Mouse (Mus musculus): ENCODE data around the gene Gpc6. TPM values are rescaled to one million over a fixed set of nuclear protein-coding genes. Genes with fewer than 3 reads are reported as not detected.

Gpc6 gene
- total and polyA plus RNA-seq, 3 experiments = not detected

DNA sequence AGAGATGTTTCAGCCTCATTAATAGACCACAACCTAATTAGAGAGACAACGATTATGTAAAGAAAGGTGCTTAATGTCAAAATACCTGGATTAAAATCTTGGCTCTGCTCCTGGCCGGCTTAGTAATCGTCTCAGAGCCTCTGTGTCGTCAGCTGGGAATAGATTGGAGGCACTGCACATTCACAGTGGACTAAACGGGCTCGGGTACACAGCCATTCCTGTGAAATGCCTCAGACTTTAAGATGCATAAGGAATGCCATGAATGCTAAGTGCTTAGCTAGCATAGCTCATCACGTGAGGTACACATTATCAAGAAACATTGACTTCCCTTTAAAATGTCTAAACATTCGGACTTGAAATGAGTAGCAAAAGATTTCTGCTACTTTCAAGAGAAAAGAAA lies 77.2 kb downstream of the Gpc6 start:
- no peaks in the 10 kb centered on the region for H3K4me1 ChIP-seq (ENCODE audit: control insufficient read depth in 1 of 2, insufficient read depth in 2 of 2)
- no peak overlapping the region for H3K9ac ChIP-seq (ENCODE audit: insufficient read depth, low read depth)
- H3K27ac ChIP-seq (ENCODE audit: insufficient read depth, low read depth) = no peak overlapping the region
- H3K27me3 ChIP-seq (replicated peaks) = no peaks in the 10 kb centered on the region
- H3K36me3 ChIP-seq (replicated peaks in 1 of 2; ENCODE audit: control insufficient read depth in 1 of 2, insufficient read depth in 1 of 2, low read length in 1 of 2) = no peaks in the 10 kb centered on the region
- no peak overlapping the region for H3K4me3 ChIP-seq (replicated peaks in 1 of 3; ENCODE audit: low read depth in 2 of 3, low read length in 2 of 3, poor library complexity in 1 of 3)
- in situ Hi-C loops (cut with MboI; ENCODE audit: low pct_ligation_motif_present, low pct_unique_long_range_greater_than_20kb, low sequenced_read_pairs) = no loop called here
- no peak for DNase-seq (ENCODE audit: extremely low read depth)
- no peak overlapping the region for H3K4me2 ChIP-seq (ENCODE audit: insufficient read depth, low read depth, poor library complexity, severe bottlenecking)
- TF ChIP-seq USF1 (IDR thresholded peaks at IDR 0.05; ENCODE audit: low read depth, low read length) (no peak), ZC3H11A (IDR thresholded peaks at IDR 0.05; ENCODE audit: low read depth, low read length) (no peak), MAFK (IDR thresholded peaks at IDR 0.05; ENCODE audit: insufficient replicate concordance, low read length) (no peak), MYC (IDR thresholded peaks at IDR 0.05; ENCODE audit: low read depth, low read length) (no peak), RAD21 (IDR thresholded peaks at IDR 0.05; ENCODE audit: low read depth, low read length) (no peak), PAX5 (IDR thresholded peaks at IDR 0.05; ENCODE audit: low read length) (no peak), ETS1 (conservative IDR thresholded peaks at IDR 0.05; ENCODE audit: low read depth, low read length) (no peak)
- H3K79me2 ChIP-seq (replicated peaks; ENCODE audit: control insufficient read depth, extremely low read depth, insufficient read depth, poor library complexity, severe bottlenecking) = no peaks in the 10 kb centered on the region
- dilution Hi-C loops (cut with MboI; ENCODE audit: extremely low pct_ligation_motif_present, extremely low pct_unique_long_range_greater_than_20kb, low sequenced_read_pairs) = no loop called here
- no peaks in the 10 kb centered on the region for H3K9me3 ChIP-seq (replicated peaks; ENCODE audit: low read length)

DNA sequence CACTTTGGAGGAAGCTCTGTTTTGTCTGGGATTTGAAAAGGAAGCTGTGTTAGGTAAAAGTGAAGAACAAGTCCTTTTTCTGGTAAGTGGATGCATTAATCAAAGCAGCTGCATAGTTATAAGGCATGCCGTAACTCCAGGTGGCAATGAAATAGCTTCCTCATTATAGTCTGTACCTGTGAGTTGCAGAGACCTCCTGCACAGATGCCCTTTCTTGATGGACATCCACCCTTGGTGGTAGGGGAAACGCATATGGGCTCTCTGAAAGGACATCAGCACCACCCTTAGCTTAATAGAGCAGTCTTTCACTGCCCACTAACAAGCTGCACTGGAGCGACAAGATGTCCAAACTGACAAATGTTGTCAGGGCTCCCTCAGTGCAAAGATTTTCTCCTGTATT lies 83.7 kb downstream of the Gpc6 start:
- Histone ChIP-seq H3K36me3 (replicated peaks in 1 of 2; ENCODE audit: control insufficient read depth in 1 of 2, insufficient read depth in 1 of 2, low read length in 1 of 2) (no peaks in the 10 kb centered on the region), H3K27ac (ENCODE audit: insufficient read depth, low read depth) (no peak overlapping the region), H3K9me3 (replicated peaks; ENCODE audit: low read length) (no peaks in the 10 kb centered on the region), H3K4me3 (replicated peaks in 1 of 3; ENCODE audit: low read depth in 2 of 3, low read length in 2 of 3, poor library complexity in 1 of 3) (no peak overlapping the region), H3K27me3 (replicated peaks) (no peaks in the 10 kb centered on the region), H3K79me2 (replicated peaks; ENCODE audit: control insufficient read depth, extremely low read depth, insufficient read depth, poor library complexity, severe bottlenecking) (no peaks in the 10 kb centered on the region), H3K4me1 (ENCODE audit: control insufficient read depth in 1 of 2, insufficient read depth in 2 of 2) (no peaks in the 10 kb centered on the region), H3K9ac (ENCODE audit: insufficient read depth, low read depth) (no peak overlapping the region), H3K4me2 (ENCODE audit: insufficient read depth, low read depth, poor library complexity, severe bottlenecking) (no peak overlapping the region)
- dilution Hi-C loops (cut with MboI; ENCODE audit: extremely low pct_ligation_motif_present, extremely low pct_unique_long_range_greater_than_20kb, low sequenced_read_pairs) = no loop called here
- no peak for DNase-seq (ENCODE audit: extremely low read depth)
- in situ Hi-C loops (cut with MboI; ENCODE audit: low pct_ligation_motif_present, low pct_unique_long_range_greater_than_20kb, low sequenced_read_pairs) = no loop called here
- TF ChIP-seq ZC3H11A (IDR thresholded peaks at IDR 0.05; ENCODE audit: low read depth, low read length) (no peak), USF1 (IDR thresholded peaks at IDR 0.05; ENCODE audit: low read depth, low read length) (no peak), POLR2A (IDR thresholded peaks at IDR 0.05; ENCODE audit: low read depth, low read length) (no peak), MAZ (IDR thresholded peaks at IDR 0.05; ENCODE audit: low read depth, low read length) (no peak), CHD2 (IDR thresholded peaks at IDR 0.05; ENCODE audit: low read length) (no peak), SIN3A (IDR thresholded peaks at IDR 0.05; ENCODE audit: low read length) (no peak), SMC3 (IDR thresholded peaks at IDR 0.05; ENCODE audit: low read depth, low read length) (no peak), BHLHE40 (IDR thresholded peaks at IDR 0.05; ENCODE audit: low read depth, low read length) (no peak), MYC (IDR thresholded peaks at IDR 0.05; ENCODE audit: low read depth, low read length) (no peak)

DNA sequence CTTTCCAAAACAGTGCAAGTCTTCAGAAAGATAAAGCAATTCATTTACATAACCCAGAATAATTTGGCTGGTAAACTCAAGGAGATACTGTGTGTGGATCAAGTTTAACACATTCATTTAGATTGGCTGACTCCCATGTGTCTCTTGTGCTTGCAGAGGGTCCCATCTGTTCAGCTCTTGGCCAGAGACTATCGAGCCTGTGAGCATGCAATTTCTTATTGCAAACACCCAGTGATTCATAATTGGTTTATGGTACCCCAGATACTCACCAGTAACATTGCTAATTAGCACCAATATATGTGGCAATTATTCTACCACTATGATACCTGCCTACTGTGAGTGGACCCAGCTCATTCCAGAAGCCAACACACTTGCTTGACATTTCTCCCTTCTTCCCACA lies 87.9 kb downstream of the Gpc6 start:
- dilution Hi-C loops (cut with MboI; ENCODE audit: extremely low pct_ligation_motif_present, extremely low pct_unique_long_range_greater_than_20kb, low sequenced_read_pairs) = no loop called here
- TF ChIP-seq MXI1 (IDR thresholded peaks at IDR 0.05; ENCODE audit: low read depth, low read length) (no peak), MYC (IDR thresholded peaks at IDR 0.05; ENCODE audit: low read depth, low read length) (no peak), TBP (conservative IDR thresholded peaks at IDR 0.05; ENCODE audit: low read depth, low read length) (no peak), MEF2A (IDR thresholded peaks at IDR 0.05; ENCODE audit: borderline replicate concordance, low read depth, low read length) (no peak), NRF1 (IDR thresholded peaks at IDR 0.05; ENCODE audit: low read depth, low read length) (no peak), RAD21 (IDR thresholded peaks at IDR 0.05; ENCODE audit: low read depth, low read length) (no peak), POLR2A (IDR thresholded peaks at IDR 0.05; ENCODE audit: low read depth, low read length) (no peak), RCOR1 (conservative IDR thresholded peaks at IDR 0.05; ENCODE audit: low read depth, low read length) (no peak), E2F4 (IDR thresholded peaks at IDR 0.05; ENCODE audit: insufficient replicate concordance, low read depth, low read length) (no peak), ZMIZ1 (IDR thresholded peaks at IDR 0.05; ENCODE audit: low read depth, low read length) (no peak), EP300 (IDR thresholded peaks at IDR 0.05; ENCODE audit: low read length) (no peak), MAZ (IDR thresholded peaks at IDR 0.05; ENCODE audit: low read depth, low read length) (no peak), CTCF (conservative IDR thresholded peaks at IDR 0.05 in 1 of 2, IDR thresholded peaks at IDR 0.05 in 1 of 2; ENCODE audit: low read depth in 2 of 2, low read length in 2 of 2) (no peak), JUN (IDR thresholded peaks at IDR 0.05; ENCODE audit: insufficient read depth, low read depth, low read length) (no peak), POLR2AphosphoS2 (IDR thresholded peaks at IDR 0.05; ENCODE audit: low read depth, low read length) (no peak), KAT2A (IDR thresholded peaks at IDR 0.05; ENCODE audit: insufficient replicate concordance, low read length) (no peak), JUND (conservative IDR thresholded peaks at IDR 0.05; ENCODE audit: low read depth, low read length) (no peak), CHD2 (IDR thresholded peaks at IDR 0.05; ENCODE audit: low read length) (no peak), PAX5 (IDR thresholded peaks at IDR 0.05; ENCODE audit: low read length) (no peak)

More for the DNA sequence above, 87.9 kb downstream of the Gpc6 start:
- no peaks in the 10 kb centered on the region for H3K27me3 ChIP-seq (replicated peaks)
- no peaks in the 10 kb centered on the region for H3K9me3 ChIP-seq (replicated peaks; ENCODE audit: low read length)
- no peaks in the 10 kb centered on the region for H3K36me3 ChIP-seq (replicated peaks in 1 of 2; ENCODE audit: control insufficient read depth in 1 of 2, insufficient read depth in 1 of 2, low read length in 1 of 2)
- in situ Hi-C loops (cut with MboI; ENCODE audit: low pct_ligation_motif_present, low pct_unique_long_range_greater_than_20kb, low sequenced_read_pairs) = no loop called here
- H3K27ac ChIP-seq (ENCODE audit: insufficient read depth, low read depth) = no peak overlapping the region
- no peaks in the 10 kb centered on the region for H3K4me1 ChIP-seq (ENCODE audit: control insufficient read depth in 1 of 2, insufficient read depth in 2 of 2)
- no peak overlapping the region for H3K4me2 ChIP-seq (ENCODE audit: insufficient read depth, low read depth, poor library complexity, severe bottlenecking)
- H3K4me3 ChIP-seq (replicated peaks in 1 of 3; ENCODE audit: low read depth in 2 of 3, low read length in 2 of 3, poor library complexity in 1 of 3) = no peak overlapping the region
- no peak overlapping the region for H3K9ac ChIP-seq (ENCODE audit: insufficient read depth, low read depth)
- no peak for DNase-seq (ENCODE audit: extremely low read depth)
- no peaks in the 10 kb centered on the region for H3K79me2 ChIP-seq (replicated peaks; ENCODE audit: control insufficient read depth, extremely low read depth, insufficient read depth, poor library complexity, severe bottlenecking)

Data from CH12.LX (cell line).